Mouse (Mus musculus) midbrain, embryonic 12.5 days (tissue): ENCODE data around the gene Shank2. TPM values are rescaled to one million over a fixed set of nuclear protein-coding genes. Genes with fewer than 3 reads are reported as not detected.

Experiments
- ATAC-seq: fragments of 200-750 bp; cut with Nextera tagmentation; 2 replicates; pipeline ENCODE4 v1.8.0; 2017; ENCODE audit warnings: low read depth, moderate TSS enrichment, moderate library complexity; ENCODE audit not compliant: low FRiP score
- H3K27ac ChIP-seq: fragments of 300-500 bp; sonication (generic); replicated peaks from 2 replicates; pipeline ENCODE4 v1.5.1; 2016; ENCODE audit warnings: mild to moderate bottlenecking
- H3K27me3 ChIP-seq: fragments of 300-500 bp; sonication (generic); 2 replicates; pipeline ENCODE4 v1.6.1; 2016; ENCODE audit warnings: mild to moderate bottlenecking
- H3K36me3 ChIP-seq: fragments of 300-500 bp; sonication (generic); 2 replicates; pipeline ENCODE4 v1.6.1; 2016
- H3K4me1 ChIP-seq: fragments of 300-500 bp; sonication (generic); 2 replicates; pipeline ENCODE4 v1.6.1; 2016
- H3K4me2 ChIP-seq: fragments of 300-500 bp; sonication (generic); replicated peaks from 2 replicates; pipeline ENCODE4 v1.6.1; 2016; ENCODE audit warnings: mild to moderate bottlenecking, moderate library complexity
- H3K4me3 ChIP-seq: fragments of 300-500 bp; sonication (generic); 2 replicates; pipeline ENCODE4 v1.5.1; 2016; ENCODE audit warnings: mild to moderate bottlenecking
- H3K9ac ChIP-seq: fragments of 300-500 bp; sonication (generic); replicated peaks from 2 replicates; pipeline ENCODE4 v1.6.1; 2016; ENCODE audit warnings: mild to moderate bottlenecking, moderate library complexity
- H3K9me3 ChIP-seq: fragments of 300-500 bp; sonication (generic); 2 replicates; pipeline ENCODE4 v1.6.1; 2016; ENCODE audit warnings: mild to moderate bottlenecking
- WGBS: fragments of 180-500 bp; shearing (Covaris S2); methylation state at CpG from one replicate; pipeline ENCODE4 v1.1.7; 2016; 5-methylcytosine and 5-hydroxymethylcytosine counted together
- polyA plus RNA-seq: library from polyadenylated mRNA; unstranded; fragments of >200 nt; fragmentation: Nextera tagmentation; extraction: Ambion mirVana; gene quantifications from 2 replicates; pipeline ENCODE4 v1.2.1, GENCODE M21; 2016

Shank2 gene
- polyA plus RNA-seq, 1 experiment from 2014 or later, result 2.8 TPM

GRCm38 (mm10) chr7:144111026-144111604 lies 109.4 kb downstream of the Shank2 start:
- Histone ChIP-seq H3K4me3 (no peak overlapping the region), H3K27ac (peak overlapping the region; percentile 39; the same call in 1 of the 2 replicates), H3K9me3 (no peaks in the 10 kb centered on the region), H3K4me2 (no peak overlapping the region), H3K9ac (0 out of 2 replicates have a peak overlapping the region, but pooled peaks have one; percentile 12), H3K36me3 (no peaks in the 10 kb centered on the region), H3K4me1 (peaks cover 33% of the 10 kb centered on the region), H3K27me3 (peaks cover 3% of the 10 kb centered on the region)
- WGBS, result 27% methylated on average over 4 of the region's 4 CpGs
- ATAC-seq, result no peak

GRCm38 (mm10) chr7:144111981-144112380 lies 110.3 kb downstream of the Shank2 start:
- ATAC-seq, result no peak
- H3K4me2 ChIP-seq, result no peak overlapping the region
- 0 out of 2 replicates have a peak overlapping the region, but pooled peaks have one; percentile 39 for H3K27ac ChIP-seq
- H3K4me1 ChIP-seq, result peaks cover 24% of the 10 kb centered on the region
- 80% methylated on average over 3 of the region's 3 CpGs for WGBS
- H3K27me3 ChIP-seq, result peaks cover 3% of the 10 kb centered on the region
- H3K9me3 ChIP-seq, result no peaks in the 10 kb centered on the region
- H3K9ac ChIP-seq, result no peak overlapping the region
- H3K4me3 ChIP-seq, result no peak overlapping the region
- H3K36me3 ChIP-seq, result no peaks in the 10 kb centered on the region

- Histone ChIP-seq H3K36me3 (no peaks in the 10 kb centered on the region), H3K9me3 (no peaks in the 10 kb centered on the region), H3K4me1 (peaks cover 19% of the 10 kb centered on the region; the same call in 1 of the 2 replicates), H3K27me3 (peaks cover 3% of the 10 kb centered on the region), H3K27ac (no peak overlapping the region), H3K9ac (no peak overlapping the region), H3K4me3 (no peak overlapping the region), H3K4me2 (no peak overlapping the region)
- WGBS, result 88% methylated on average over 3 of the region's 3 CpGs
- no peak for ATAC-seq
Observed at GRCm38 (mm10) chr7:144114230-144114629, 112.5 kb downstream of the Shank2 start.

GRCm38 (mm10) chr7:144119562-144119961 lies 117.8 kb downstream of the Shank2 start:
- Histone ChIP-seq H3K9me3 (no peaks in the 10 kb centered on the region), H3K27me3 (no peaks in the 10 kb centered on the region; the same call in none of the 2 replicates), H3K4me3 (no peak overlapping the region), H3K4me2 (no peak overlapping the region), H3K9ac (no peak overlapping the region), H3K36me3 (no peaks in the 10 kb centered on the region), H3K27ac (no peak overlapping the region), H3K4me1 (no peaks in the 10 kb centered on the region)
- ATAC-seq, result no peak
- WGBS, result 88% methylated on average over 1 of the region's 1 CpGs

GRCm38 (mm10) chr7:144132699-144133387 lies 131.1 kb downstream of the Shank2 start:
- Histone ChIP-seq H3K36me3 (no peaks in the 10 kb centered on the region), H3K9ac (no peak overlapping the region), H3K27ac (peak overlapping the region; percentile 67), H3K4me2 (peak overlapping the region; percentile 7; the same call in 1 of the 2 replicates), H3K4me3 (no peak overlapping the region), H3K9me3 (no peaks in the 10 kb centered on the region), H3K4me1 (peaks cover 14% of the 10 kb centered on the region), H3K27me3 (no peaks in the 10 kb centered on the region)
- ATAC-seq, result no peak
- WGBS, result 67% methylated on average over 22 of the region's 22 CpGs

GRCm38 (mm10) chr7:144133388-144133998 lies 131.8 kb downstream of the Shank2 start:
- Histone ChIP-seq H3K4me2 (no peak overlapping the region), H3K9me3 (no peaks in the 10 kb centered on the region), H3K36me3 (no peaks in the 10 kb centered on the region), H3K4me3 (no peak overlapping the region), H3K4me1 (peaks cover 14% of the 10 kb centered on the region), H3K9ac (no peak overlapping the region), H3K27ac (peak overlapping the region; percentile 67), H3K27me3 (no peaks in the 10 kb centered on the region)
- no peak for ATAC-seq
- WGBS, result 60% methylated on average over 9 of the region's 9 CpGs

- H3K27me3 ChIP-seq, result no peaks in the 10 kb centered on the region
- no peaks in the 10 kb centered on the region for H3K36me3 ChIP-seq
- H3K9ac ChIP-seq, result no peak overlapping the region
- no peak overlapping the region for H3K4me2 ChIP-seq
- 92% methylated on average over 11 of the region's 11 CpGs for WGBS
- ATAC-seq, result no peak
- H3K9me3 ChIP-seq, result no peaks in the 10 kb centered on the region
- H3K4me3 ChIP-seq, result no peak overlapping the region
- no peak overlapping the region for H3K27ac ChIP-seq
- peaks cover 14% of the 10 kb centered on the region for H3K4me1 ChIP-seq
Observed at GRCm38 (mm10) chr7:144134699-144135098, 133.0 kb downstream of the Shank2 start.

- H3K36me3 ChIP-seq, result no peaks in the 10 kb centered on the region
Observed at GRCm38 (mm10) chr7:144137827-144138226, 136.1 kb downstream of the Shank2 start.

GRCm38 (mm10) chr7:144138476-144138875 lies 136.7 kb downstream of the Shank2 start:
- ATAC-seq, result no peak

More at GRCm38 (mm10) chr7:144137827-144138226, 136.1 kb downstream of the Shank2 start:
- Histone ChIP-seq H3K4me1 (peaks cover 10% of the 10 kb centered on the region), H3K9ac (no peak overlapping the region), H3K9me3 (no peaks in the 10 kb centered on the region), H3K27me3 (no peaks in the 10 kb centered on the region), H3K27ac (no peak overlapping the region), H3K4me2 (no peak overlapping the region), H3K4me3 (no peak overlapping the region)
- no peak for ATAC-seq
- WGBS, result 81% methylated on average over 2 of the region's 2 CpGs

GRCm38 (mm10) chr7:144139691-144140090 lies 138.0 kb downstream of the Shank2 start:
- no peaks in the 10 kb centered on the region for H3K9me3 ChIP-seq
- no peaks in the 10 kb centered on the region for H3K4me1 ChIP-seq
- no peak for ATAC-seq
- no peak overlapping the region for H3K4me2 ChIP-seq
- H3K4me3 ChIP-seq, result no peak overlapping the region
- H3K9ac ChIP-seq, result no peak overlapping the region
- no peaks in the 10 kb centered on the region for H3K27me3 ChIP-seq
- no peaks in the 10 kb centered on the region for H3K36me3 ChIP-seq
- 66% methylated on average over 2 of the region's 2 CpGs for WGBS
- H3K27ac ChIP-seq, result no peak overlapping the region

More at GRCm38 (mm10) chr7:144138476-144138875, 136.7 kb downstream of the Shank2 start:
- Histone ChIP-seq H3K27me3 (no peaks in the 10 kb centered on the region), H3K4me3 (no peak overlapping the region), H3K27ac (no peak overlapping the region), H3K4me1 (peaks cover 3% of the 10 kb centered on the region), H3K9me3 (no peaks in the 10 kb centered on the region), H3K4me2 (no peak overlapping the region), H3K36me3 (no peaks in the 10 kb centered on the region), H3K9ac (no peak overlapping the region)
- 51% methylated on average over 2 of the region's 2 CpGs for WGBS

GRCm38 (mm10) chr7:144140470-144140869 lies 138.7 kb downstream of the Shank2 start:
- H3K9me3 ChIP-seq, result no peaks in the 10 kb centered on the region
- H3K4me1 ChIP-seq, result no peaks in the 10 kb centered on the region
- no peaks in the 10 kb centered on the region for H3K27me3 ChIP-seq
- 80% methylated on average over 3 of the region's 3 CpGs for WGBS
- H3K27ac ChIP-seq, result no peak overlapping the region
- H3K4me2 ChIP-seq, result no peak overlapping the region
- no peaks in the 10 kb centered on the region for H3K36me3 ChIP-seq
- no peak overlapping the region for H3K4me3 ChIP-seq
- no peak for ATAC-seq
- no peak overlapping the region for H3K9ac ChIP-seq

GRCm38 (mm10) chr7:144142036-144142435 lies 140.3 kb downstream of the Shank2 start:
- no peaks in the 10 kb centered on the region for H3K4me1 ChIP-seq
- no peak overlapping the region for H3K27ac ChIP-seq
- ATAC-seq, result no peak
- H3K9me3 ChIP-seq, result no peaks in the 10 kb centered on the region
- H3K4me2 ChIP-seq, result no peak overlapping the region
- no peaks in the 10 kb centered on the region for H3K27me3 ChIP-seq
- no peaks in the 10 kb centered on the region for H3K36me3 ChIP-seq
- no peak overlapping the region for H3K9ac ChIP-seq
- 89% methylated on average over 4 of the region's 4 CpGs for WGBS
- H3K4me3 ChIP-seq, result no peak overlapping the region
